Mouse (Mus musculus): ENCODE data around the gene Wdr18. TPM values are rescaled to one million over a fixed set of nuclear protein-coding genes. Genes with fewer than 3 reads are reported as not detected.

The Wdr18 gene
- total RNA-seq, 2 experiments from 2014 or later = 0.98 to 10.1 TPM

GRCm38 (mm10) chr10:79971183-79971497 is 11.2 kb downstream of the Wdr18 start:
- no peak for ATAC-seq (replicated peaks; ENCODE audit: low FRiP score, poor library complexity, severe bottlenecking)

- ATAC-seq (replicated peaks; ENCODE audit: low FRiP score, poor library complexity, severe bottlenecking) = no peak
These were observed 12.9 kb downstream of the Wdr18 start for GRCm38 (mm10) chr10:79972831-79973230.

GRCm38 (mm10) chr10:79974087-79974486 is 14.1 kb downstream of the Wdr18 start:
- no peak for ATAC-seq (replicated peaks; ENCODE audit: low FRiP score, poor library complexity, severe bottlenecking)

GRCm38 (mm10) chr10:79974668-79975067 is 14.7 kb downstream of the Wdr18 start:
- no peak for ATAC-seq (replicated peaks; ENCODE audit: low FRiP score, poor library complexity, severe bottlenecking)

GRCm38 (mm10) chr10:79976071-79976721 is 16.2 kb downstream of the Wdr18 start:
- ATAC-seq (replicated peaks; ENCODE audit: low FRiP score, poor library complexity, severe bottlenecking) = no peak

GRCm38 (mm10) chr10:79976722-79977107 is 16.8 kb downstream of the Wdr18 start:
- no peak for ATAC-seq (replicated peaks; ENCODE audit: low FRiP score, poor library complexity, severe bottlenecking)

GRCm38 (mm10) chr10:79977324-79977723 is 17.4 kb downstream of the Wdr18 start:
- no peak for ATAC-seq (replicated peaks; ENCODE audit: low FRiP score, poor library complexity, severe bottlenecking)

- no peak for ATAC-seq (replicated peaks; ENCODE audit: low FRiP score, poor library complexity, severe bottlenecking)
These were observed 18.1 kb downstream of the Wdr18 start for GRCm38 (mm10) chr10:79978061-79978460.

GRCm38 (mm10) chr10:79979401-79980155 is 19.6 kb downstream of the Wdr18 start:
- ATAC-seq (replicated peaks; ENCODE audit: low FRiP score, poor library complexity, severe bottlenecking) = no peak

GRCm38 (mm10) chr10:79983205-79983604 is 23.3 kb downstream of the Wdr18 start:
- no peak for ATAC-seq (replicated peaks; ENCODE audit: low FRiP score, poor library complexity, severe bottlenecking)

GRCm38 (mm10) chr10:79983670-79984069 is 23.7 kb downstream of the Wdr18 start:
- no peak for ATAC-seq (replicated peaks; ENCODE audit: low FRiP score, poor library complexity, severe bottlenecking)

- ATAC-seq (replicated peaks; ENCODE audit: low FRiP score, poor library complexity, severe bottlenecking) = peak; percentile 50
These were observed 24.4 kb downstream of the Wdr18 start, which contains the start of gene Tmem259 for GRCm38 (mm10) chr10:79984195-79984816. Tmem259 (minus strand) TSS chr10:79984330.

GRCm38 (mm10) chr10:79984871-79985270 is 24.9 kb downstream of the Wdr18 start:
- peak; percentile 70 for ATAC-seq (replicated peaks; ENCODE audit: low FRiP score, poor library complexity, severe bottlenecking)

GRCm38 (mm10) chr10:79985334-79986231 is 25.6 kb downstream of the Wdr18 start:
- peak; percentile 53 for ATAC-seq (replicated peaks; ENCODE audit: low FRiP score, poor library complexity, severe bottlenecking)

GRCm38 (mm10) chr10:79986232-79986878 is 26.4 kb downstream of the Wdr18 start:
- peak; percentile 52 for ATAC-seq (replicated peaks; ENCODE audit: low FRiP score, poor library complexity, severe bottlenecking)

GRCm38 (mm10) chr10:79986963-79987362 is 27.0 kb downstream of the Wdr18 start:
- peak; percentile 31 for ATAC-seq (replicated peaks; ENCODE audit: low FRiP score, poor library complexity, severe bottlenecking)

GRCm38 (mm10) chr10:79987771-79988505 is 28.0 kb downstream of the Wdr18 start:
- no peak for ATAC-seq (replicated peaks; ENCODE audit: low FRiP score, poor library complexity, severe bottlenecking)

GRCm38 (mm10) chr10:79988506-79989271 is 28.7 kb downstream of the Wdr18 start, which contains the start of gene Cnn2:
Cnn2 (plus strand) TSS chr10:79988584.
- ATAC-seq (replicated peaks; ENCODE audit: low FRiP score, poor library complexity, severe bottlenecking) = no peak

All from erythroid progenitor cell, adult 5-6 weeks (primary cell).